Mouse (Mus musculus) myocyte (in vitro differentiated cells): ENCODE data around the gene Npsr1. TPM values are rescaled to one million over a fixed set of nuclear protein-coding genes. Genes with fewer than 3 reads are reported as not detected.

Experiments used
- H3K27me3 ChIP-seq: one replicate; pipeline ENCODE4 v1.6.1; 2011; ENCODE audit not compliant: control insufficient read depth, insufficient read depth, insufficient read length
- H3K36me3 ChIP-seq: one replicate; pipeline ENCODE4 v1.6.1; 2011; ENCODE audit not compliant: control insufficient read depth, insufficient read depth
- H3K4me2 ChIP-seq: one replicate; pipeline ENCODE4 v1.6.1; 2011; ENCODE audit warnings: low read depth, control low read depth
- H3K4me3 ChIP-seq: one replicate; pipeline ENCODE4 v1.5.1; 2011; ENCODE audit warnings: mild to moderate bottlenecking, control low read depth, moderate library complexity
- H3K79me2 ChIP-seq: one replicate; pipeline ENCODE4 v1.6.1; 2011; ENCODE audit not compliant: control insufficient read depth, insufficient read depth
- H3ac ChIP-seq: one replicate; pipeline ENCODE4 v1.6.1; 2011; ENCODE audit not compliant: control insufficient read depth, insufficient read length
- CEBPB ChIP-seq: IDR thresholded peaks from 2 replicates; pipeline ENCODE4 v1.6.1; 2011; ENCODE audit warnings: mild to moderate bottlenecking, moderate library complexity; ENCODE audit not compliant: poor library complexity, insufficient read depth, severe bottlenecking
- E2F4 ChIP-seq: IDR thresholded peaks from one replicate; pipeline ENCODE4 v1.6.1; 2011; ENCODE audit warnings: mild to moderate bottlenecking, control low read depth, moderate library complexity; ENCODE audit not compliant: insufficient read depth
- MAX ChIP-seq: IDR thresholded peaks from one replicate; pipeline ENCODE4 v1.6.1; 2011; ENCODE audit warnings: low read depth, mild to moderate bottlenecking, control low read depth
- MYOD1 ChIP-seq, 3 experiments: IDR thresholded peaks; one replicate each; pipeline ENCODE4 v1.6.1; 2011; ENCODE audit warnings: control low read depth in 2 of 3, low read depth in 2 of 3, mild to moderate bottlenecking in 2 of 3, moderate library complexity in 1 of 3; ENCODE audit not compliant: insufficient read length in 2 of 3, control insufficient read depth in 1 of 3
- MYOG ChIP-seq, 3 experiments: IDR thresholded peaks; one replicate each; pipeline ENCODE4 v1.6.1; 2011; ENCODE audit warnings: control low read depth in 2 of 3, low read depth in 2 of 3, mild to moderate bottlenecking in 2 of 3; ENCODE audit not compliant: insufficient read length in 2 of 3, control insufficient read depth in 1 of 3, insufficient read depth in 1 of 3
- POLR2A ChIP-seq: IDR thresholded peaks from one replicate; pipeline ENCODE4 v1.6.1; 2011; ENCODE audit warnings: low read depth, mild to moderate bottlenecking, control low read depth, moderate library complexity; ENCODE audit not compliant: insufficient read length
- POLR2AphosphoS2 ChIP-seq: IDR thresholded peaks from one replicate; pipeline ENCODE4 v1.6.1; 2011; ENCODE audit warnings: low read depth, control low read depth; ENCODE audit not compliant: insufficient read length
- REST ChIP-seq: IDR thresholded peaks from one replicate; pipeline ENCODE4 v1.6.1; 2011; ENCODE audit warnings: mild to moderate bottlenecking, control low read depth, moderate library complexity; ENCODE audit not compliant: insufficient read depth, insufficient read length
- SRF ChIP-seq: IDR thresholded peaks from one replicate; pipeline ENCODE4 v1.6.1; 2011; ENCODE audit warnings: low read depth; ENCODE audit not compliant: control insufficient read depth, insufficient read length
- TCF12 ChIP-seq: IDR thresholded peaks from one replicate; pipeline ENCODE4 v1.6.1; 2011; ENCODE audit warnings: mild to moderate bottlenecking, control low read depth; ENCODE audit not compliant: poor library complexity, insufficient read depth, severe bottlenecking
- TCF3 ChIP-seq: IDR thresholded peaks from one replicate; pipeline ENCODE4 v1.6.1; 2011; ENCODE audit warnings: low read depth, control low read depth; ENCODE audit not compliant: insufficient read length
- USF1 ChIP-seq: IDR thresholded peaks from one replicate; pipeline ENCODE4 v1.6.1; 2011; ENCODE audit warnings: low read depth, mild to moderate bottlenecking, control low read depth, moderate library complexity
- polyA plus RNA-seq: library from polyadenylated mRNA; unstranded; fragments of >200 nt; fragmentation: generic; extraction: Trizol; gene quantifications from one replicate; pipeline ENCODE4 v1.2.1, GENCODE M21; 2012; ENCODE audit warnings: missing spikeins

Npsr1 gene
- polyA plus RNA-seq, 1 experiment: not detected

GRCm38 (mm10) chr9:24198254-24198653, 100.5 kb downstream of the Npsr1 start:
- Histone ChIP-seq H3K4me2 (no peak overlapping the region), H3ac (no peak overlapping the region), H3K27me3 (no peaks in the 10 kb centered on the region), H3K79me2 (no peaks in the 10 kb centered on the region), H3K4me3 (no peak overlapping the region), H3K36me3 (no peaks in the 10 kb centered on the region)
- TF ChIP-seq MAX (no peak), REST (no peak)

- Histone ChIP-seq H3K36me3 (no peaks in the 10 kb centered on the region), H3K27me3 (no peaks in the 10 kb centered on the region), H3K79me2 (no peaks in the 10 kb centered on the region), H3ac (no peak overlapping the region), H3K4me2 (no peak overlapping the region), H3K4me3 (no peak overlapping the region)
- TF ChIP-seq POLR2A: no peak
- no peak for TF ChIP-seq MYOG (IDR thresholded peaks at IDR 0.05; ENCODE audit: control insufficient read depth in 1 of 3, insufficient read depth in 1 of 3, insufficient read length in 2 of 3, low read depth in 2 of 3)
- no peak for TF ChIP-seq TCF12
- no peak for TF ChIP-seq E2F4
- TF ChIP-seq USF1: no peak
- TF ChIP-seq TCF3: no peak
- TF ChIP-seq CEBPB: no peak
- no peak for TF ChIP-seq REST
- no peak for TF ChIP-seq SRF
- TF ChIP-seq MYOD1 (IDR thresholded peaks at IDR 0.05; ENCODE audit: control insufficient read depth in 1 of 3, insufficient read length in 2 of 3, low read depth in 2 of 3): no peak
- no peak for TF ChIP-seq POLR2AphosphoS2
- no peak for TF ChIP-seq MAX
These were observed 113.8 kb downstream of the Npsr1 start for GRCm38 (mm10) chr9:24211636-24212035.

GRCm38 (mm10) chr9:24217721-24218120, 119.9 kb downstream of the Npsr1 start:
- Histone ChIP-seq H3ac (no peak overlapping the region), H3K79me2 (no peaks in the 10 kb centered on the region), H3K4me3 (no peak overlapping the region), H3K27me3 (no peaks in the 10 kb centered on the region), H3K36me3 (no peaks in the 10 kb centered on the region), H3K4me2 (no peak overlapping the region)
- no peak for TF ChIP-seq CEBPB
- no peak for TF ChIP-seq POLR2A
- no peak for TF ChIP-seq MYOD1 (IDR thresholded peaks at IDR 0.05; ENCODE audit: control insufficient read depth in 1 of 3, insufficient read length in 2 of 3, low read depth in 2 of 3)
- TF ChIP-seq POLR2AphosphoS2: no peak
- no peak for TF ChIP-seq REST
- no peak for TF ChIP-seq MYOG (IDR thresholded peaks at IDR 0.05; ENCODE audit: control insufficient read depth in 1 of 3, insufficient read depth in 1 of 3, insufficient read length in 2 of 3, low read depth in 2 of 3)
- no peak for TF ChIP-seq USF1
- TF ChIP-seq E2F4: no peak
- TF ChIP-seq SRF: no peak

GRCm38 (mm10) chr9:24236461-24236860, 138.7 kb downstream of the Npsr1 start:
- Histone ChIP-seq H3K79me2 (no peaks in the 10 kb centered on the region), H3K4me2 (no peak overlapping the region), H3ac (no peak overlapping the region), H3K36me3 (no peaks in the 10 kb centered on the region), H3K27me3 (no peaks in the 10 kb centered on the region), H3K4me3 (no peak overlapping the region)
- no peak for TF ChIP-seq E2F4
- no peak for TF ChIP-seq POLR2A
- no peak for TF ChIP-seq MAX
- TF ChIP-seq REST: no peak
- TF ChIP-seq POLR2AphosphoS2: no peak
- TF ChIP-seq SRF: no peak
- TF ChIP-seq USF1: no peak
- no peak for TF ChIP-seq TCF12
- no peak for TF ChIP-seq TCF3
- TF ChIP-seq MYOG (IDR thresholded peaks at IDR 0.05; ENCODE audit: control insufficient read depth in 1 of 3, insufficient read depth in 1 of 3, insufficient read length in 2 of 3, low read depth in 2 of 3): no peak
- no peak for TF ChIP-seq MYOD1 (IDR thresholded peaks at IDR 0.05; ENCODE audit: control insufficient read depth in 1 of 3, insufficient read length in 2 of 3, low read depth in 2 of 3)
- TF ChIP-seq CEBPB: no peak

GRCm38 (mm10) chr9:24247557-24247956, 149.8 kb downstream of the Npsr1 start:
- Histone ChIP-seq H3K27me3 (no peaks in the 10 kb centered on the region), H3ac (no peak overlapping the region)
- no peak for TF ChIP-seq TCF3
- TF ChIP-seq E2F4: no peak
- TF ChIP-seq MYOD1 (IDR thresholded peaks at IDR 0.05; ENCODE audit: control insufficient read depth in 1 of 3, insufficient read length in 2 of 3, low read depth in 2 of 3): no peak
- no peak for TF ChIP-seq REST
- TF ChIP-seq CEBPB: no peak
- TF ChIP-seq SRF: no peak
- TF ChIP-seq MYOG (IDR thresholded peaks at IDR 0.05; ENCODE audit: control insufficient read depth in 1 of 3, insufficient read depth in 1 of 3, insufficient read length in 2 of 3, low read depth in 2 of 3): no peak
- no peak for TF ChIP-seq USF1
- no peak for TF ChIP-seq MAX
- no peak for TF ChIP-seq TCF12

More at GRCm38 (mm10) chr9:24247557-24247956, 149.8 kb downstream of the Npsr1 start:
- no peaks in the 10 kb centered on the region for H3K79me2 ChIP-seq
- H3K36me3 ChIP-seq: no peaks in the 10 kb centered on the region
- no peak overlapping the region for H3K4me2 ChIP-seq
- no peak overlapping the region for H3K4me3 ChIP-seq
